Mouse (Mus musculus) liver, embryonic 11.5 days (tissue): ENCODE results near the gene Comp. TPM values are rescaled to one million over a fixed set of nuclear protein-coding genes. Genes with fewer than 3 reads are reported as not detected.

Experiments
- ATAC-seq: fragments of 200-750 bp; cut with Nextera tagmentation; replicated peaks from 2 replicates; pipeline ENCODE4 v1.8.0; 2017; ENCODE audit warnings: moderate number of reproducible peaks, mild to moderate bottlenecking, moderate TSS enrichment, moderate library complexity; ENCODE audit not compliant: low FRiP score
- DNase-seq: peaks from one replicate; pipeline ENCODE4 v3.0.0-alpha.2; 2017; ENCODE audit warnings: low spot score
- H3K27ac ChIP-seq: fragments of 300-500 bp; sonication (generic); 2 replicates; pipeline ENCODE4 v1.5.1; 2014; ENCODE audit warnings: mild to moderate bottlenecking, low read depth, low read length, control low read depth
- H3K27me3 ChIP-seq: fragments of 300-500 bp; sonication (generic); replicated peaks from 2 replicates; pipeline ENCODE4 v1.6.1; 2014; ENCODE audit warnings: low read length, mixed read lengths; ENCODE audit not compliant: control insufficient read depth, insufficient read depth
- H3K36me3 ChIP-seq: fragments of 300-500 bp; sonication (generic); 2 replicates; pipeline ENCODE4 v1.6.1; 2014; ENCODE audit warnings: mild to moderate bottlenecking, low read length, moderate library complexity, mixed read lengths; ENCODE audit not compliant: control insufficient read depth, insufficient read depth
- H3K4me1 ChIP-seq: fragments of 300-500 bp; sonication (generic); replicated peaks from 2 replicates; pipeline ENCODE4 v1.6.1; 2014; ENCODE audit warnings: low read length, mixed read lengths; ENCODE audit not compliant: control insufficient read depth, insufficient read depth
- H3K4me2 ChIP-seq: fragments of 300-500 bp; sonication (generic); 2 replicates; pipeline ENCODE4 v1.6.1; 2014; ENCODE audit warnings: mild to moderate bottlenecking, control low read depth, moderate library complexity
- H3K4me3 ChIP-seq: fragments of 300-500 bp; sonication (generic); 2 replicates; pipeline ENCODE4 v1.5.1; 2014; ENCODE audit warnings: low read depth, low read length, control low read depth
- H3K9ac ChIP-seq: fragments of 300-500 bp; sonication (generic); 2 replicates; pipeline ENCODE4 v1.6.1; 2014; ENCODE audit warnings: low read depth, low read length, control low read depth
- H3K9me3 ChIP-seq: fragments of 300-500 bp; sonication (generic); 2 replicates; pipeline ENCODE4 v1.6.1; 2016; ENCODE audit warnings: low read length, inconsistent platforms, mixed read lengths; ENCODE audit not compliant: control insufficient read depth
- WGBS: fragments of 180-500 bp; shearing (Covaris S2); extraction: QIAGEN DNeasy Blood & Tissue Kit; methylation state at CpG from one replicate; pipeline ENCODE4 v1.1.7; 2014; 5-methylcytosine and 5-hydroxymethylcytosine counted together
- polyA plus RNA-seq: library from polyadenylated mRNA; unstranded; fragments of >200 nt; fragmentation: Nextera tagmentation; extraction: Ambion mirVana; gene quantifications from 2 replicates; pipeline ENCODE4 v1.2.1, GENCODE M21; 2014

Gene Comp
- polyA plus RNA-seq, 1 experiment from 2014 or later: 0.48 TPM

GRCm38 (mm10) chr8:70360769-70361168 lies 12.6 kb upstream of the Comp start:
- no peak overlapping the region for H3K27ac ChIP-seq
- H3K36me3 ChIP-seq: no peaks in the 10 kb centered on the region
- H3K9ac ChIP-seq: no peak overlapping the region
- 55% methylated on average over 4 of the region's 4 CpGs for WGBS
- DNase-seq (no peak), ATAC-seq (no peak)
- H3K4me1 ChIP-seq: peaks cover 9% of the 10 kb centered on the region
- H3K4me3 ChIP-seq: no peak overlapping the region
- no peaks in the 10 kb centered on the region for H3K9me3 ChIP-seq
- H3K4me2 ChIP-seq: no peak overlapping the region
- H3K27me3 ChIP-seq: no peaks in the 10 kb centered on the region

- H3K27me3 ChIP-seq: no peaks in the 10 kb centered on the region
- H3K9me3 ChIP-seq: no peaks in the 10 kb centered on the region
- 80% methylated on average over 10 of the region's 10 CpGs for WGBS
- no peaks in the 10 kb centered on the region for H3K36me3 ChIP-seq
- peaks cover 4% of the 10 kb centered on the region for H3K4me1 ChIP-seq
- H3K4me3 ChIP-seq: no peak overlapping the region
- no peak overlapping the region for H3K4me2 ChIP-seq
- no peak for ATAC-seq
- no peak for DNase-seq
- no peak overlapping the region for H3K9ac ChIP-seq
- H3K27ac ChIP-seq: no peak overlapping the region
Observed at GRCm38 (mm10) chr8:70361484-70362032, 11.8 kb upstream of the Comp start.

GRCm38 (mm10) chr8:70364066-70364465 lies 9.3 kb upstream of the Comp start:
- 41% methylated on average over 5 of the region's 5 CpGs for WGBS
- H3K4me3 ChIP-seq: no peak overlapping the region
- no peaks in the 10 kb centered on the region for H3K9me3 ChIP-seq
- H3K36me3 ChIP-seq: no peaks in the 10 kb centered on the region
- no peak overlapping the region for H3K4me2 ChIP-seq
- DNase-seq (no peak), ATAC-seq (peak; percentile 29; the same call in 1 of the 2 replicates)
- no peaks in the 10 kb centered on the region for H3K27me3 ChIP-seq
- no peak overlapping the region for H3K27ac ChIP-seq
- H3K9ac ChIP-seq: no peak overlapping the region
- no peaks in the 10 kb centered on the region for H3K4me1 ChIP-seq

- peaks cover 3% of the 10 kb centered on the region for H3K27me3 ChIP-seq
- no peaks in the 10 kb centered on the region for H3K36me3 ChIP-seq
- H3K27ac ChIP-seq: no peak overlapping the region
- no peak overlapping the region for H3K4me3 ChIP-seq
- no peak overlapping the region for H3K9ac ChIP-seq
- DNase-seq: no peak
- no peaks in the 10 kb centered on the region for H3K9me3 ChIP-seq
- H3K4me1 ChIP-seq: no peaks in the 10 kb centered on the region
- H3K4me2 ChIP-seq: no peak overlapping the region
- 71% methylated on average over 5 of the region's 5 CpGs for WGBS
- no peak for ATAC-seq
Observed at GRCm38 (mm10) chr8:70366588-70366987, 6.8 kb upstream of the Comp start.

- H3K4me2 ChIP-seq: no peak overlapping the region
- H3K36me3 ChIP-seq: no peaks in the 10 kb centered on the region
- H3K9ac ChIP-seq: no peak overlapping the region
- ATAC-seq (no peak), DNase-seq (no peak)
- peaks cover 19% of the 10 kb centered on the region for H3K4me1 ChIP-seq
- WGBS: 78% methylated on average over 7 of the region's 7 CpGs
- H3K27ac ChIP-seq: no peak overlapping the region
- H3K4me3 ChIP-seq: no peak overlapping the region
- H3K27me3 ChIP-seq: peaks cover 42% of the 10 kb centered on the region
- no peaks in the 10 kb centered on the region for H3K9me3 ChIP-seq
Observed at GRCm38 (mm10) chr8:70370476-70370875, 2.9 kb upstream of the Comp start.

- Histone ChIP-seq H3K27me3 (peaks cover 57% of the 10 kb centered on the region), H3K27ac (no peak overlapping the region), H3K4me2 (no peak overlapping the region), H3K4me3 (no peak overlapping the region; the same call in 1 of the 2 replicates), H3K9ac (no peak overlapping the region), H3K4me1 (peaks cover 32% of the 10 kb centered on the region), H3K36me3 (no peaks in the 10 kb centered on the region), H3K9me3 (no peaks in the 10 kb centered on the region)
- 33% methylated on average over 6 of the region's 6 CpGs for WGBS
- DNase-seq (no peak), ATAC-seq (no peak)
Observed at GRCm38 (mm10) chr8:70371951-70372350, 1.4 kb upstream of the Comp start.

GRCm38 (mm10) chr8:70374318-70374927 lies 1.1 kb downstream of the Comp start:
- Histone ChIP-seq H3K4me1 (peaks cover 32% of the 10 kb centered on the region), H3K27me3 (peaks cover 80% of the 10 kb centered on the region), H3K27ac (no peak overlapping the region), H3K9ac (no peak overlapping the region), H3K4me2 (peak overlapping the region; percentile 72), H3K9me3 (no peaks in the 10 kb centered on the region), H3K36me3 (no peaks in the 10 kb centered on the region), H3K4me3 (peak overlapping the region; percentile 47)
- WGBS: under 1% methylated on average over 53 of the region's 53 CpGs
- peak; percentile 78 for ATAC-seq
- peak; percentile 76 for DNase-seq

GRCm38 (mm10) chr8:70375212-70375859 lies 2.0 kb downstream of the Comp start:
- no peak for ATAC-seq

More at GRCm38 (mm10) chr8:70375212-70375859, 2.0 kb downstream of the Comp start:
- DNase-seq: no peak
- H3K4me2 ChIP-seq: peak overlapping the region; percentile 72
- H3K36me3 ChIP-seq: no peaks in the 10 kb centered on the region
- WGBS: 7% methylated on average over 35 of the region's 35 CpGs
- H3K27ac ChIP-seq: no peak overlapping the region
- no peaks in the 10 kb centered on the region for H3K9me3 ChIP-seq
- H3K4me3 ChIP-seq: peak overlapping the region; percentile 47
- no peak overlapping the region for H3K9ac ChIP-seq
- H3K4me1 ChIP-seq: peaks cover 32% of the 10 kb centered on the region
- H3K27me3 ChIP-seq: peaks cover 89% of the 10 kb centered on the region
